In genomic region chr14:30564451-30564850, GRCm38 (mm10) we compare ENCODE assay signal across 8 mouse cellular contexts. TPM values are rescaled to one million over a fixed set of nuclear protein-coding genes. Genes with fewer than 3 reads are reported as not detected.
DNase-seq lines count a peak whose midpoint lies in the region; ATAC-seq and TF ChIP-seq lines count a peak whose summit lies in the region.

No protein-coding gene starts in this region.

- 39% methylated on average over 2 of the region's 2 CpGs for WGBS in liver, adult 2 months

- peaks cover 28% of the 10 kb centered on the region for H3K36me3 ChIP-seq in liver, adult 2 months (ENCODE audit: control insufficient read depth, insufficient read depth, low read length)

- H3K4me1 ChIP-seq in liver, adult 2 months (ENCODE audit: control insufficient read depth, insufficient read depth, low read length), result peaks cover 3% of the 10 kb centered on the region; the same call in 1 of the 2 replicates

- no peak for TF ChIP-seq CTCF in liver, adult 2 months (IDR thresholded peaks at IDR 0.05; ENCODE audit: low read depth, low read length)

- no peak overlapping the region for H3K9ac ChIP-seq in liver, adult 2 months (ENCODE audit: low read depth, low read length)

- H3K4me3 ChIP-seq in liver, adult 2 months (ENCODE audit: insufficient read depth, low read depth, low read length), result no peak overlapping the region

- peak; percentile 25 to 42 for DNase-seq in left cerebral cortex, adult 18-20 months (ENCODE audit: low spot score in 2 of 2)
- no peak for DNase-seq in left cerebral cortex, adult 8-10 months (ENCODE audit: low spot score in 2 of 2)
- peak; percentile 38 for DNase-seq in adipocyte (ENCODE audit: low spot score)
- peak; percentile 81 to 85 for DNase-seq in heart, adult 18-20 months
- peak; percentile 65 for DNase-seq in liver, adult 2 months (ENCODE audit: extremely low read depth, low read depth, low spot score)
- peak; percentile 70 to 83 for DNase-seq in spleen, postnatal 4 days (ENCODE audit: low spot score in 2 of 2)

- H3K79me2 ChIP-seq in liver, adult 2 months (ENCODE audit: control insufficient read depth, insufficient read depth, low read length), result no peaks in the 10 kb centered on the region

- no peak for ATAC-seq in activated CD4-positive, CD25-positive, alpha-beta regulatory T cell, adult 4 months
- no peak for ATAC-seq in cerebellum, adult (ENCODE audit: insufficient number of reproducible peaks, low FRiP score, low TSS enrichment)

- H3K27ac ChIP-seq in liver, adult 2 months (replicated peaks; ENCODE audit: insufficient read depth, low read depth, low read length), result peak overlapping the region; percentile 28; the same call in 1 of the 2 replicates

- no peaks in the 10 kb centered on the region for H3K27me3 ChIP-seq in liver, adult 2 months (ENCODE audit: control insufficient read depth, insufficient read depth, low read length)

- TF ChIP-seq POLR2A in liver, adult 2 months (IDR thresholded peaks at IDR 0.05; ENCODE audit: extremely low read depth, insufficient read depth, low read length), result no peak

RNA-seq across cellular contexts. Expression of gene Tkt, which starts 16.3 kb away (rescaled TPM):
- total RNA-seq in left cerebral cortex, adult 18-20 months (2021), result 100 to 1,000 TPM; 189 to 211 TPM
- total RNA-seq in left cerebral cortex, adult 8-10 months (2022), result 100 to 1,000 TPM; 204 to 217 (median 208) TPM
- total RNA-seq in heart, adult 18-20 months (2021), result 100 to 1,000 TPM in 1 of 2 experiments, 10 to 100 TPM in 1; 32.6 to 146 TPM
- 115 and 116 TPM in 2 replicates for total RNA-seq in liver, adult 2 months (2014; rRNA removed)
- polyA plus RNA-seq in liver, adult 2 months (2012; rRNA removed), result 114 and 166 TPM in 2 replicates
- 100 to 1,000 TPM; 180 to 266 TPM for polyA plus RNA-seq in activated CD4-positive, CD25-positive, alpha-beta regulatory T cell, adult 4 months (2017; shearing (Covaris generic))

Comparison
In these comparisons a context has a peak if more than half of its experiments do, and no peak if none do; other contexts are left out.
1. DNase-seq: peak in left cerebral cortex, adult 18-20 months (2 of 2), adipocyte (single experiment), heart, adult 18-20 months (2 of 2), liver, adult 2 months (single experiment) and spleen, postnatal 4 days (2 of 2); none in left cerebral cortex, adult 8-10 months (0 of 2).